Mouse (Mus musculus) myocyte (in vitro differentiated cells): ENCODE data around the gene Traip. TPM values are rescaled to one million over a fixed set of nuclear protein-coding genes. Genes with fewer than 3 reads are reported as not detected.

Experiments used
- H3K27me3 ChIP-seq: one replicate; pipeline ENCODE4 v1.6.1; 2011; ENCODE audit not compliant: control insufficient read depth, insufficient read depth, insufficient read length
- H3K36me3 ChIP-seq: one replicate; pipeline ENCODE4 v1.6.1; 2011; ENCODE audit not compliant: control insufficient read depth, insufficient read depth
- H3K4me2 ChIP-seq: one replicate; pipeline ENCODE4 v1.6.1; 2011; ENCODE audit warnings: low read depth, control low read depth
- H3K4me3 ChIP-seq: one replicate; pipeline ENCODE4 v1.5.1; 2011; ENCODE audit warnings: mild to moderate bottlenecking, control low read depth, moderate library complexity
- H3K79me2 ChIP-seq: one replicate; pipeline ENCODE4 v1.6.1; 2011; ENCODE audit not compliant: control insufficient read depth, insufficient read depth
- H3ac ChIP-seq: one replicate; pipeline ENCODE4 v1.6.1; 2011; ENCODE audit not compliant: control insufficient read depth, insufficient read length
- CEBPB ChIP-seq: IDR thresholded peaks from 2 replicates; pipeline ENCODE4 v1.6.1; 2011; ENCODE audit warnings: mild to moderate bottlenecking, moderate library complexity; ENCODE audit not compliant: poor library complexity, insufficient read depth, severe bottlenecking
- E2F4 ChIP-seq: IDR thresholded peaks from one replicate; pipeline ENCODE4 v1.6.1; 2011; ENCODE audit warnings: mild to moderate bottlenecking, control low read depth, moderate library complexity; ENCODE audit not compliant: insufficient read depth
- MAX ChIP-seq: IDR thresholded peaks from one replicate; pipeline ENCODE4 v1.6.1; 2011; ENCODE audit warnings: low read depth, mild to moderate bottlenecking, control low read depth
- MYOD1 ChIP-seq, 3 experiments: IDR thresholded peaks; one replicate each; pipeline ENCODE4 v1.6.1; 2011; ENCODE audit warnings: control low read depth in 2 of 3, low read depth in 2 of 3, mild to moderate bottlenecking in 2 of 3, moderate library complexity in 1 of 3; ENCODE audit not compliant: insufficient read length in 2 of 3, control insufficient read depth in 1 of 3
- MYOG ChIP-seq, 3 experiments: IDR thresholded peaks; one replicate each; pipeline ENCODE4 v1.6.1; 2011; ENCODE audit warnings: control low read depth in 2 of 3, low read depth in 2 of 3, mild to moderate bottlenecking in 2 of 3; ENCODE audit not compliant: insufficient read length in 2 of 3, control insufficient read depth in 1 of 3, insufficient read depth in 1 of 3
- POLR2A ChIP-seq: IDR thresholded peaks from one replicate; pipeline ENCODE4 v1.6.1; 2011; ENCODE audit warnings: low read depth, mild to moderate bottlenecking, control low read depth, moderate library complexity; ENCODE audit not compliant: insufficient read length
- POLR2AphosphoS2 ChIP-seq: IDR thresholded peaks from one replicate; pipeline ENCODE4 v1.6.1; 2011; ENCODE audit warnings: low read depth, control low read depth; ENCODE audit not compliant: insufficient read length
- REST ChIP-seq: IDR thresholded peaks from one replicate; pipeline ENCODE4 v1.6.1; 2011; ENCODE audit warnings: mild to moderate bottlenecking, control low read depth, moderate library complexity; ENCODE audit not compliant: insufficient read depth, insufficient read length
- SRF ChIP-seq: IDR thresholded peaks from one replicate; pipeline ENCODE4 v1.6.1; 2011; ENCODE audit warnings: low read depth; ENCODE audit not compliant: control insufficient read depth, insufficient read length
- TCF12 ChIP-seq: IDR thresholded peaks from one replicate; pipeline ENCODE4 v1.6.1; 2011; ENCODE audit warnings: mild to moderate bottlenecking, control low read depth; ENCODE audit not compliant: poor library complexity, insufficient read depth, severe bottlenecking
- TCF3 ChIP-seq: IDR thresholded peaks from one replicate; pipeline ENCODE4 v1.6.1; 2011; ENCODE audit warnings: low read depth, control low read depth; ENCODE audit not compliant: insufficient read length
- USF1 ChIP-seq: IDR thresholded peaks from one replicate; pipeline ENCODE4 v1.6.1; 2011; ENCODE audit warnings: low read depth, mild to moderate bottlenecking, control low read depth, moderate library complexity
- polyA plus RNA-seq: library from polyadenylated mRNA; unstranded; fragments of >200 nt; fragmentation: generic; extraction: Trizol; gene quantifications from one replicate; pipeline ENCODE4 v1.2.1, GENCODE M21; 2012; ENCODE audit warnings: missing spikeins

The Traip gene
- polyA plus RNA-seq, 1 experiment, result 4.7 TPM

DNA sequence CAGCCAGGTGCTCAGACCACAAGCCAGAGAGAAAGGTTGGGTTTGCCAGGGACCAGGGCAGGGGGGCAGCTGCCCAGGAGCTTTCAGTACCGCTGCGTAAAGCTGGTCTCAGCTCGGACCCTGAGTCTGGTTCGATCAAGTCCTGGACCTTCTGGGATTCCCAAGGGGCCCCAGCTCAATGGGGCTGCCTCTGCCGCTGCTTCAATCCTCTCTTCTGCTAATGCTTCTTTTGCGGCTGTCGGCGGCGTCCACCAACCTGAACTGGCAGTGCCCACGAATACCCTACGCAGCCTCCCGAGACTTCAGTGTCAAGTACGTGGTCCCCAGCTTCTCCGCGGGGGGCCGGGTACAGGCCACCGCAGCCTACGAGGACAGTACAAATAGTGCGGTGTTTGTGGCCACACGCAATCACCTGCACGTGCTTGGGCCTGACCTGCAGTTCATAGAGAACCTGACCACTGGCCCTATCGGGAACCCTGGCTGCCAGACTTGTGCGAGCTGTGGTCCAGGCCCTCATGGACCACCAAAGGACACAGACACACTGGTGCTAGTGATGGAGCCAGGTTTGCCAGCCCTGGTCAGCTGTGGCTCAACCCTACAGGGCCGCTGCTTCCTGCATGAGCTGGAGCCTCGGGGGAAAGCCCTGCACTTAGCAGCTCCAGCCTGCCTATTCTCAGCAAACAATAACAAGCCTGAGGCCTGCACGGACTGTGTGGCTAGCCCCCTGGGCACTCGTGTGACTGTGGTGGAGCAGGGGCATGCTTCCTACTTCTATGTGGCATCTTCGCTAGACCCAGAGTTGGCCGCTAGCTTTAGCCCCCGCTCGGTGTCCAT, 42.8 kb upstream of the Traip start:
- Histone ChIP-seq H3K36me3 (no peaks in the 10 kb centered on the region), H3K27me3 (peaks cover 6% of the 10 kb centered on the region), H3ac (no peak overlapping the region), H3K79me2 (no peaks in the 10 kb centered on the region), H3K4me3 (no peak overlapping the region), H3K4me2 (peak overlapping the region; percentile 42)
- no peak for TF ChIP-seq CEBPB
- no peak for TF ChIP-seq MYOG (IDR thresholded peaks at IDR 0.05; ENCODE audit: control insufficient read depth in 1 of 3, insufficient read depth in 1 of 3, insufficient read length in 2 of 3, low read depth in 2 of 3)
- TF ChIP-seq REST, result no peak
- no peak for TF ChIP-seq SRF
- no peak for TF ChIP-seq MYOD1 (IDR thresholded peaks at IDR 0.05; ENCODE audit: control insufficient read depth in 1 of 3, insufficient read length in 2 of 3, low read depth in 2 of 3)
- no peak for TF ChIP-seq POLR2AphosphoS2
- TF ChIP-seq TCF3, result no peak
- TF ChIP-seq USF1, result no peak
- no peak for TF ChIP-seq TCF12
- no peak for TF ChIP-seq MAX
- TF ChIP-seq POLR2A, result no peak
- TF ChIP-seq E2F4, result no peak

- Histone ChIP-seq H3ac (no peak overlapping the region), H3K36me3 (no peaks in the 10 kb centered on the region), H3K79me2 (no peaks in the 10 kb centered on the region), H3K27me3 (peaks cover 12% of the 10 kb centered on the region), H3K4me2 (no peak overlapping the region), H3K4me3 (no peak overlapping the region)
- TF ChIP-seq MAX (no peak), TCF12 (no peak), E2F4 (no peak), CEBPB (no peak), MYOG (IDR thresholded peaks at IDR 0.05; ENCODE audit: control insufficient read depth in 1 of 3, insufficient read depth in 1 of 3, insufficient read length in 2 of 3, low read depth in 2 of 3) (no peak), MYOD1 (IDR thresholded peaks at IDR 0.05; ENCODE audit: control insufficient read depth in 1 of 3, insufficient read length in 2 of 3, low read depth in 2 of 3) (no peak), USF1 (no peak), POLR2AphosphoS2 (no peak), REST (no peak), SRF (no peak), TCF3 (no peak)
These were observed 42.2 kb upstream of the Traip start for GRCm38 (mm10) chr9:107907801-107908120.

- H3K27me3 ChIP-seq, result peaks cover 20% of the 10 kb centered on the region
- H3K4me2 ChIP-seq, result no peak overlapping the region
- no peaks in the 10 kb centered on the region for H3K36me3 ChIP-seq
- H3K4me3 ChIP-seq, result no peak overlapping the region
- no peaks in the 10 kb centered on the region for H3K79me2 ChIP-seq
- no peak overlapping the region for H3ac ChIP-seq
- no peak for TF ChIP-seq MYOD1 (IDR thresholded peaks at IDR 0.05; ENCODE audit: control insufficient read depth in 1 of 3, insufficient read length in 2 of 3, low read depth in 2 of 3)
- TF ChIP-seq MAX, result no peak
- no peak for TF ChIP-seq SRF
- TF ChIP-seq E2F4, result no peak
- TF ChIP-seq REST, result no peak
- no peak for TF ChIP-seq MYOG (IDR thresholded peaks at IDR 0.05; ENCODE audit: control insufficient read depth in 1 of 3, insufficient read depth in 1 of 3, insufficient read length in 2 of 3, low read depth in 2 of 3)
- TF ChIP-seq CEBPB, result no peak
- no peak for TF ChIP-seq POLR2AphosphoS2
- no peak for TF ChIP-seq POLR2A
- no peak for TF ChIP-seq TCF3
- TF ChIP-seq TCF12, result no peak
- no peak for TF ChIP-seq USF1
These were observed 41.4 kb upstream of the Traip start for GRCm38 (mm10) chr9:107908410-107909158.

DNA sequence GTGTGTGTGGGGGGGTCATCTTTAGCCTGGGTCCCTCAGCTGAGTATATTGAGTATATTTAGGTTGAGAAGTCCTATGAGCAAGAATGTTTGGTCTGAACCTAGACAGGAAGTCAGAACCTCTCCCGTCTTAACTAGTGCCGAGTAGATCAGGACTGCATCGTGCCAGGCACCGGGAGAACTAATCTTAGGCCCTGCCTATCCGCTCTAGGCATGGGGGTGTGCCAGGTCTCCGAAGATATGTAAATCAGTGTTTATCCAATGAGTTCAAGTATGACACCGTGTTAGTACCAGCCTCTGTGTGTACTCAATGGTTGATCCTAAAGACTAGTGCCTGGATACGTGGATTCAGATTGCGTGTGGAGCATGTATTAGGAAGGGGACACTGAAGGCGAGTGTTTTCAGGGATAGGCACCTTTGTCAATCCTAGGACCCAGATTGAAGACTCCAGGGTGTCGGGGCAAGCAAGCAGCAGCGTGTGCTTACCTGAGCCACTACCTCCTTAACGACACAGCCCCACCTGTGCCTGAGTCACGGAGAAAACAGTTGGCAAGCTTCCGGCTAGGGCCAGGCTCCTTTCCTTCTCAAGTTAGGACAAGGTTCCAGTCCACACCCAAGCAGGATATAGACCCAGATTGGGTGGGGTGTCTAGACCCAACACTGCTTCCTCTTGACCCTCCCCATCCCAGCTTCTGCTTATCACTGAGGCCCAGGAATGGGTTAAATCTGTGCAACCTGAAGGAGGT, 39.7 kb upstream of the Traip start:
- H3K4me2 ChIP-seq, result no peak overlapping the region
- no peaks in the 10 kb centered on the region for H3K79me2 ChIP-seq
- no peak overlapping the region for H3ac ChIP-seq
- H3K27me3 ChIP-seq, result peaks cover 36% of the 10 kb centered on the region
- H3K4me3 ChIP-seq, result no peak overlapping the region
- TF ChIP-seq POLR2AphosphoS2 (no peak), USF1 (no peak), CEBPB (no peak), TCF12 (no peak), TCF3 (no peak), SRF (no peak), E2F4 (no peak)
- H3K36me3 ChIP-seq, result no peaks in the 10 kb centered on the region
